Mouse (Mus musculus) liver, embryonic 15.5 days (tissue): Measurements from ENCODE around the gene Lag3. TPM values are rescaled to one million over a fixed set of nuclear protein-coding genes. Genes with fewer than 3 reads are reported as not detected.

Experiments
- ATAC-seq: fragments of 200-750 bp; cut with Nextera tagmentation; 2 replicates; pipeline ENCODE4 v1.8.0; 2017; ENCODE audit warnings: moderate number of reproducible peaks, mild to moderate bottlenecking, moderate library complexity; ENCODE audit not compliant: insufficient read depth
- H3K27ac ChIP-seq: fragments of 300-500 bp; sonication (generic); replicated peaks from 2 replicates; pipeline ENCODE4 v1.5.1; 2015; ENCODE audit warnings: mild to moderate bottlenecking, inconsistent platforms
- H3K27me3 ChIP-seq: fragments of 300-500 bp; sonication (generic); 2 replicates; pipeline ENCODE4 v1.6.1; 2015; ENCODE audit warnings: mild to moderate bottlenecking, inconsistent platforms
- H3K36me3 ChIP-seq: fragments of 300-500 bp; sonication (generic); replicated peaks from 2 replicates; pipeline ENCODE4 v1.6.1; 2015; ENCODE audit warnings: moderate library complexity, mild to moderate bottlenecking, inconsistent platforms
- H3K4me1 ChIP-seq: fragments of 300-500 bp; sonication (generic); replicated peaks from 2 replicates; pipeline ENCODE4 v1.6.1; 2015; ENCODE audit warnings: inconsistent platforms
- H3K4me2 ChIP-seq: fragments of 300-500 bp; sonication (generic); 2 replicates; pipeline ENCODE4 v1.6.1; 2015; ENCODE audit warnings: moderate library complexity, mild to moderate bottlenecking, inconsistent platforms
- H3K4me3 ChIP-seq: fragments of 300-500 bp; sonication (generic); replicated peaks from 2 replicates; pipeline ENCODE4 v1.5.1; 2015; ENCODE audit warnings: mild to moderate bottlenecking, inconsistent platforms
- H3K9ac ChIP-seq: fragments of 300-500 bp; sonication (generic); 2 replicates; pipeline ENCODE4 v1.6.1; 2015; ENCODE audit warnings: moderate library complexity, mild to moderate bottlenecking, inconsistent platforms
- H3K9me3 ChIP-seq: fragments of 300-500 bp; sonication (generic); replicated peaks from 2 replicates; pipeline ENCODE4 v1.6.1; 2016; ENCODE audit warnings: inconsistent platforms
- WGBS: fragments of 180-500 bp; shearing (Covaris S2); methylation state at CpG from one replicate; pipeline ENCODE4 v1.1.7; 2015; ENCODE audit warnings: mixed read lengths; ENCODE audit not compliant: insufficient replicate concordance; 5-methylcytosine and 5-hydroxymethylcytosine counted together
- polyA plus RNA-seq: library from polyadenylated mRNA; unstranded; fragments of >200 nt; fragmentation: Nextera tagmentation; extraction: Ambion mirVana; gene quantifications from 2 replicates; pipeline ENCODE4 v1.2.1, GENCODE M21; 2015

Lag3 gene
- polyA plus RNA-seq, 1 experiment from 2014 or later = 0.18 TPM

- H3K4me1 ChIP-seq = peaks cover 37% of the 10 kb centered on the region
- 14% methylated on average over 13 of the region's 13 CpGs for WGBS
- H3K27ac ChIP-seq = peak within 1 kb of the TSS; percentile 64
- H3K27me3 ChIP-seq = peaks cover 76% of the 10 kb centered on the region
- H3K9ac ChIP-seq = no peak within 1 kb of the TSS
- no peaks in the 10 kb centered on the region for H3K36me3 ChIP-seq
- peak within 1 kb of the TSS; percentile 89 for H3K4me2 ChIP-seq
- peak; percentile 52 for ATAC-seq
- H3K4me3 ChIP-seq = peak within 1 kb of the TSS; percentile 20; the same call in 1 of the 2 replicates
- H3K9me3 ChIP-seq = no peaks in the 10 kb centered on the region
Observed at GRCm38 (mm10) chr6:124919695-124920317, 8.3 kb upstream of the Lag3 start, which contains the start of gene Ptms. TSS of gene Ptms (minus strand) at chr6:124920103.

- Histone ChIP-seq H3K9me3 (no peaks in the 10 kb centered on the region), H3K9ac (no peak overlapping the region), H3K27me3 (peaks cover 83% of the 10 kb centered on the region), H3K4me1 (peaks cover 43% of the 10 kb centered on the region), H3K36me3 (0 out of 2 replicates have a peak, but pooled peaks cover 5% of the 10 kb centered on the region), H3K4me2 (peak overlapping the region; percentile 89), H3K27ac (peak overlapping the region; percentile 85), H3K4me3 (no peak overlapping the region)
- 19% methylated on average over 13 of the region's 14 CpGs for WGBS
- ATAC-seq = no peak
Observed at GRCm38 (mm10) chr6:124918890-124919627, 7.6 kb upstream of the Lag3 start.

GRCm38 (mm10) chr6:124918331-124918690 is 6.8 kb upstream of the Lag3 start:
- H3K9ac ChIP-seq = 0 out of 2 replicates have a peak overlapping the region, but pooled peaks have one; percentile 67
- WGBS = 12% methylated on average over 7 of the region's 7 CpGs
- ATAC-seq = no peak
- H3K4me2 ChIP-seq = peak overlapping the region; percentile 89
- H3K4me3 ChIP-seq = peak overlapping the region; percentile 71
- 0 out of 2 replicates have a peak, but pooled peaks cover 5% of the 10 kb centered on the region for H3K36me3 ChIP-seq
- H3K27ac ChIP-seq = peak overlapping the region; percentile 85
- H3K4me1 ChIP-seq = peaks cover 50% of the 10 kb centered on the region
- peaks cover 90% of the 10 kb centered on the region for H3K27me3 ChIP-seq
- no peaks in the 10 kb centered on the region for H3K9me3 ChIP-seq

GRCm38 (mm10) chr6:124917518-124918330 is 6.2 kb upstream of the Lag3 start:
- Histone ChIP-seq H3K36me3 (0 out of 2 replicates have a peak, but pooled peaks cover 5% of the 10 kb centered on the region), H3K4me3 (peak overlapping the region; percentile 71), H3K9me3 (no peaks in the 10 kb centered on the region), H3K27me3 (peaks cover 96% of the 10 kb centered on the region), H3K4me1 (peaks cover 50% of the 10 kb centered on the region), H3K9ac (peak overlapping the region; percentile 67), H3K4me2 (peak overlapping the region; percentile 89), H3K27ac (peak overlapping the region; percentile 85)
- WGBS = under 1% methylated on average over 87 of the region's 89 CpGs
- peak; percentile 58 for ATAC-seq

DNA sequence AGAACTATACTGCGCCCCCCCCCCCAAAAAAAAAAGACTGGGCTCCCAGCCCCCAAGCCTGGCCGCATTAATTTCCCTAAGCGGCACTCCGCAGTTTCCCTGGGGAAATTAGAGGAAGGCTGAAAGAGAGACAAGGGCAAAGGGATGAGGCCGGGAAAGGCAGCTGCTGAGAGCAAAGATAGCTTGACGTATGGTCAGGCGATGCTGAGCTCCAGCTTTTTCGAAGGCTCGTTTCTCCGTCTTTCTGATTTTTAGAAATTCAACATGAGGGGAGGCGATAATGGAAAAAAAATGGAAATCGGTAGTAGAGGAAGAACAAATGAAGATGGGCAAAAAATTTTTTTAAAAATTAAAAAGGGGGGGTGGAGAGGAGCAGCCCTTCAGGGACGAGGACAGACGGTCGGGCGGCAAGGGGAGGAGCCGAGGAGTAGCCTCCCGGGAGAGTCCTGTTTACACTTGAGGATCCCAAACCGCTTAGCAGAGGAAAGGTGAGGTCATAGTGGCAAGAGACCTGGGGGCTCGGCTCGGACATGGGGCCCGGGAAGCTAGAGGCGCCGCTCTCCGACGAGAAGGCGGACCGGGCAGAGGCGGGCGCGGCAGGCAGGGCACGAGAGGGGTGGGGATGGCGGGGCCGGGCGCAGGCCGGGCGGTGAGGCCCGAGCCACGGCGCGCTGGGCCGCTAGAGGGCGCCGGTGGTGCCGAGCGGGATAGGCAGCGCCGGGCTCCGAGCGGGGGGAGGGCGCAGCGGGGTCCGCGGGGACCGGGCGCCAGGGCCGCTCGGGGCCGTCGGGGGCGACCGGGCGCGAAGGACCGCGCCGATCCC is 5.4 kb upstream of the Lag3 start:
- Histone ChIP-seq H3K9me3 (no peaks in the 10 kb centered on the region), H3K27me3 (peaks cover 99% of the 10 kb centered on the region), H3K9ac (peak overlapping the region; percentile 67), H3K27ac (peak overlapping the region; percentile 85), H3K4me1 (peaks cover 50% of the 10 kb centered on the region), H3K36me3 (0 out of 2 replicates have a peak, but pooled peaks cover 5% of the 10 kb centered on the region), H3K4me3 (peak overlapping the region; percentile 71), H3K4me2 (peak overlapping the region; percentile 89)
- ATAC-seq = peak; percentile 67
- 4% methylated on average over 50 of the region's 67 CpGs for WGBS

DNA sequence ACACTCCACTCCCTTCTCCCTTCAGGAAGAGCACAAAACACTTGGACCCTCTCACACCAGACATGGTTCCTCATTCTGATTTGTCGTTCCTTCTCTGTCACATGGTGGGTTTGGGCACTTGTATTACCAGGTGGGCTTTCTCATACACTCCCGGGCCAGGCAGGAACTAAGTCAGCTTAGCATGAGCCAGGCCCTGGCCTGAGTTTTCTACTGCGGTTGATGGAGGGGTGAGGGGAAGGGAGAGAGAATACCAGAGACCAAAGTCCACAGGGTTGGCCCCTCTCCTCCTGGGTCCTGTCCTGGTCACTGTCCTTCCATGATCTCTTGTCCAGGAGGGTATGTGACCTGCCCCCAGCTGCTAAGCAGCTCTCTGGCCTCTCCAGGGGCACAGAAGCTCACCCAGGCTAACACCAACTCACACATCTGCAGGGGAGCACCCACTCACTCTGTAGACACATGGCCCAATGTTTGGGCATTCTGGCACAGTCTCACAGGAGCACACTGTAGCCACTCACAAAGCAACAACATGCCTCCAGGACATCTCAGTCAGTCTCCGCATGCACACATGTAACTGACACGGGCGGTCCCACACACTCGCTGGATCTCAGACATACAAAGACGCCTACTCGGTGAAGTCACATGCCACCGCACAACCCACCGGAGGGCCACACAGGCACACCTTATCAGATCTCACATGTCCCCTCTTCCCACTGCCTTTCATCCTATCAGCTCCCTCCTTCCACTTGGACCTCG is 4.6 kb upstream of the Lag3 start:
- 21% methylated on average over 12 of the region's 12 CpGs for whole genome bisulfite sequencing
- Histone ChIP-seq H3K27me3 (peaks cover 98% of the 10 kb centered on the region), H3K27ac (peak overlapping the region; percentile 30; the same call in 1 of the 2 replicates), H3K36me3 (0 out of 2 replicates have a peak, but pooled peaks cover 5% of the 10 kb centered on the region), H3K4me1 (peaks cover 50% of the 10 kb centered on the region), H3K4me2 (peak overlapping the region; percentile 89), H3K9ac (no peak overlapping the region), H3K9me3 (no peaks in the 10 kb centered on the region), H3K4me3 (peak overlapping the region; percentile 71)
- ATAC-seq = no peak

DNA sequence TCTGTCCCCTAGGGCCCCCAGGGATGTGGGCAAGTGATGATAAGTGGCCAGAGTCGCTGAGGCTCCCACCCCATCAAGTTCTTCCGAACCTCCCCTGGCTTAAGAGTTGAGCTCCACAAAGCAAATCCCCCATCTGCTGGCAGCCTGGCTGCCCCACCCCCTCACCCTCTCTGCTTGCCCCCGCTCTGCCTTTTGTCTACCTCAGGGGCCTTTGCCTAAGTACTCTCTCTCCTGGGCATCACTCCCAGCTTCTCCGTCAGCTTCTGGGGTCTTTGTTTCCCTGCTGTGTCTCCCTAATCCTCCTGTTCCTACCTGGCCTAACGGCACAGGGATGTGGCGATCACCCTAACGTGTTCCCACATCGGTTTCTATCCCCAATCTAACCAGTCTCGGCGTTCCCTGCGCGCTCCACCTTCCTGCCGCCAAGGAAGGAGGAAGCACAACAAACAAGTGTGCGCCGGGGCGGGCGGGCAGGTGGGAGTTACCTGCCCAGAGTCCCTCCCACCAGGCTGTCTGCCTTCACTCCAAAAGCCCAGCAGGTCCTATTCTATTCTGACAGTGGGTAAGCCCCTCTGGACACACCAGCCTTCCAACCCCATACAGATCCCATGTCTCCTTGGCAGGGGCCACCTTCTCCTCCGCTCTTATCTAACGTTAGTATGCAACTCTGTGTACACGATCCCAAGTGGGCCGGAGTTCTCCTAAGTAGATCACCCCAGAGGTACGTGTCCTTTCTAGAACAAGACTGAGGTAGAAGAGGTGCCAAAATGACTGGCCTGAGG is 3.8 kb upstream of the Lag3 start:
- no peak for ATAC-seq
- Histone ChIP-seq H3K4me3 (peak overlapping the region; percentile 71; the same call in 1 of the 2 replicates), H3K4me1 (peaks cover 44% of the 10 kb centered on the region), H3K27ac (peak overlapping the region; percentile 30; the same call in 1 of the 2 replicates), H3K27me3 (peaks cover 98% of the 10 kb centered on the region), H3K36me3 (0 out of 2 replicates have a peak, but pooled peaks cover 5% of the 10 kb centered on the region), H3K9ac (no peak overlapping the region), H3K9me3 (no peaks in the 10 kb centered on the region), H3K4me2 (peak overlapping the region; percentile 89)
- WGBS = 41% methylated on average over 22 of the region's 22 CpGs

- Histone ChIP-seq H3K27me3 (peaks cover 98% of the 10 kb centered on the region), H3K27ac (no peak overlapping the region), H3K4me1 (peaks cover 47% of the 10 kb centered on the region)
Observed at GRCm38 (mm10) chr6:124914511-124914910, 3.0 kb upstream of the Lag3 start.

GRCm38 (mm10) chr6:124913721-124914285 is 2.3 kb upstream of the Lag3 start:
- no peak overlapping the region for H3K27ac ChIP-seq
- peaks cover 98% of the 10 kb centered on the region for H3K27me3 ChIP-seq
- H3K9ac ChIP-seq = no peak overlapping the region
- no peak for ATAC-seq
- no peak overlapping the region for H3K4me3 ChIP-seq
- no peaks in the 10 kb centered on the region for H3K9me3 ChIP-seq
- H3K4me1 ChIP-seq = peaks cover 47% of the 10 kb centered on the region
- H3K36me3 ChIP-seq = 0 out of 2 replicates have a peak, but pooled peaks cover 5% of the 10 kb centered on the region
- whole genome bisulfite sequencing = 60% methylated on average over 14 of the region's 14 CpGs
- no peak overlapping the region for H3K4me2 ChIP-seq

More at GRCm38 (mm10) chr6:124914511-124914910, 3.0 kb upstream of the Lag3 start:
- H3K9me3 ChIP-seq = no peaks in the 10 kb centered on the region
- 0 out of 2 replicates have a peak, but pooled peaks cover 5% of the 10 kb centered on the region for H3K36me3 ChIP-seq
- WGBS = 70% methylated on average over 7 of the region's 7 CpGs
- no peak overlapping the region for H3K9ac ChIP-seq
- H3K4me2 ChIP-seq = no peak overlapping the region
- ATAC-seq = no peak
- H3K4me3 ChIP-seq = no peak overlapping the region
